In genomic region chr10:21027800-21028533, GRCm38 (mm10) we compare ENCODE assay signal across 14 mouse cellular contexts.
DNase-seq lines count a peak whose midpoint lies in the region; ATAC-seq and TF ChIP-seq lines count a peak whose summit lies in the region.
"Had no signal": no experiment of that assay in that cellular context is flagged by ENCODE, and none has a peak within 500 bp of the region (broad histone marks: within the 10 kb centered on the region; RNA-seq: fewer than 3 reads in every experiment).

No protein-coding gene starts in this region.

- no peak for TF ChIP-seq CTCF in stomach, postnatal 0 days (IDR thresholded peaks at IDR 0.05; ENCODE audit: low read depth)

- H3K4me3 ChIP-seq in heart, embryonic 12.5 days = no peak overlapping the region
- no peak overlapping the region for H3K4me3 ChIP-seq in intestine, embryonic 16.5 days (ENCODE audit: low read length)
- no peak overlapping the region for H3K4me3 ChIP-seq in stomach, postnatal 0 days (ENCODE audit: low read depth, low read length)
- H3K4me3 ChIP-seq: neural tube, embryonic 15.5 days had no signal

- 65% methylated on average over 12 of the region's 12 CpGs for WGBS in heart, embryonic 12.5 days
- 65% methylated on average over 12 of the region's 12 CpGs for WGBS in intestine, embryonic 16.5 days
- 61% methylated on average over 12 of the region's 12 CpGs for WGBS in stomach, postnatal 0 days

- H3K27me3 ChIP-seq in heart, embryonic 12.5 days (replicated peaks) = no peaks in the 10 kb centered on the region
- H3K27me3 ChIP-seq in intestine, embryonic 16.5 days (replicated peaks; ENCODE audit: control insufficient read depth, insufficient read depth, low read length) = no peaks in the 10 kb centered on the region
- H3K27me3 ChIP-seq in stomach, postnatal 0 days (ENCODE audit: control insufficient read depth, insufficient read depth, low read length) = no peaks in the 10 kb centered on the region
- H3K27me3 ChIP-seq: neural tube, embryonic 15.5 days had no signal

- no peaks in the 10 kb centered on the region for H3K36me3 ChIP-seq in heart, embryonic 12.5 days
- no peaks in the 10 kb centered on the region for H3K36me3 ChIP-seq in intestine, embryonic 16.5 days (ENCODE audit: control insufficient read depth, insufficient read depth, low read length)
- H3K36me3 ChIP-seq in stomach, postnatal 0 days (ENCODE audit: control insufficient read depth, insufficient read depth, low read length) = no peaks in the 10 kb centered on the region

- no peak overlapping the region for H3K9ac ChIP-seq in heart, embryonic 12.5 days
- H3K9ac ChIP-seq in intestine, embryonic 16.5 days (ENCODE audit: low read depth, low read length) = no peak overlapping the region
- no peak overlapping the region for H3K9ac ChIP-seq in stomach, postnatal 0 days (ENCODE audit: low read length)
- H3K9ac ChIP-seq: neural tube, embryonic 15.5 days had no signal

- no peaks in the 10 kb centered on the region for H3K4me1 ChIP-seq in heart, embryonic 12.5 days (replicated peaks)
- 0 out of 2 replicates have a peak, but pooled peaks cover 5% of the 10 kb centered on the region for H3K4me1 ChIP-seq in intestine, embryonic 16.5 days (ENCODE audit: control insufficient read depth, insufficient read depth, low read length)
- H3K4me1 ChIP-seq in stomach, postnatal 0 days (replicated peaks; ENCODE audit: control insufficient read depth, insufficient read depth) = no peaks in the 10 kb centered on the region
- H3K4me1 ChIP-seq: neural tube, embryonic 15.5 days had no signal

- intact Hi-C loops in heart, postnatal 36 days (cut with DNase I) = no loop called here

- H3K27ac ChIP-seq in heart, embryonic 12.5 days (ENCODE audit: poor library complexity, severe bottlenecking) = no peak overlapping the region
- H3K27ac ChIP-seq in intestine, embryonic 16.5 days (ENCODE audit: low read length) = no peak overlapping the region
- H3K27ac ChIP-seq in stomach, postnatal 0 days (replicated peaks) = no peak overlapping the region
- H3K27ac ChIP-seq: neural tube, embryonic 15.5 days had no signal

- ATAC-seq in heart, embryonic 12.5 days (ENCODE audit: insufficient number of reproducible peaks, low FRiP score) = 0 out of 2 replicates have a peak, but pooled peaks have one; percentile 45
- ATAC-seq in intestine, embryonic 16.5 days = peak; percentile 73
- ATAC-seq in inflammation-experienced regulatory T-cells, adult 6 months = no peak
- no peak for ATAC-seq in stomach, postnatal 0 days (ENCODE audit: low FRiP score, low TSS enrichment)
- ATAC-seq: forebrain, embryonic 14.5 days; hindbrain, embryonic 16.5 days had no signal

- H3K9me3 ChIP-seq in heart, embryonic 12.5 days (replicated peaks) = no peaks in the 10 kb centered on the region
- H3K9me3 ChIP-seq in intestine, embryonic 16.5 days (ENCODE audit: control insufficient read depth, low read length) = no peaks in the 10 kb centered on the region
- H3K9me3 ChIP-seq in stomach, postnatal 0 days (ENCODE audit: control insufficient read depth, low read length) = no peaks in the 10 kb centered on the region
- H3K9me3 ChIP-seq: neural tube, embryonic 15.5 days had no signal

- H3K4me2 ChIP-seq in heart, embryonic 12.5 days = no peak overlapping the region
- H3K4me2 ChIP-seq in intestine, embryonic 16.5 days (ENCODE audit: low read depth, low read length) = no peak overlapping the region
- H3K4me2 ChIP-seq in stomach, postnatal 0 days (replicated peaks; ENCODE audit: low read depth) = no peak overlapping the region
- H3K4me2 ChIP-seq: neural tube, embryonic 15.5 days had no signal

- no peak for TF ChIP-seq EP300 in stomach, postnatal 0 days (optimal IDR thresholded peaks at IDR 0.05)

- DNase-seq in heart, postnatal 36 days = no peak
- peak; percentile 57 for DNase-seq in c-Kit-positive CD71-positive TER-119-negative erythroid progenitor cells, embryonic 14.5 days (ENCODE audit: low read depth)
- DNase-seq in naive thymus-derived CD4-positive, alpha-beta T cell, adult 2 months (ENCODE audit: low read depth) = peak; percentile 28
- no peak for DNase-seq in cerebellum, adult 11 months
- no peak for DNase-seq in stomach, postnatal 0 days (ENCODE audit: low spot score)
- DNase-seq: B cell, adult 2 months; cerebellum, adult 11-12 months; heart, adult 11 months had no signal

Comparison
In these comparisons a context has a peak if more than half of its experiments do, and no peak if none do; other contexts are left out.
1. ATAC-seq: peak in heart, embryonic 12.5 days (single experiment) and intestine, embryonic 16.5 days (single experiment); none in inflammation-experienced regulatory T-cells, adult 6 months (single experiment) and stomach, postnatal 0 days (single experiment).
2. DNase-seq: peak in c-Kit-positive CD71-positive TER-119-negative erythroid progenitor cells, embryonic 14.5 days (single experiment) and naive thymus-derived CD4-positive, alpha-beta T cell, adult 2 months (single experiment); none in heart, postnatal 36 days (0 of 2), cerebellum, adult 11 months (single experiment) and stomach, postnatal 0 days (single experiment).